Mouse (Mus musculus) liver, embryonic 12.5 days (tissue): Measurements from ENCODE around the gene Sgcg. TPM values are rescaled to one million over a fixed set of nuclear protein-coding genes. Genes with fewer than 3 reads are reported as not detected.

Experiments
- ATAC-seq: fragments of 200-750 bp; cut with Nextera tagmentation; 2 replicates; pipeline ENCODE4 v1.8.0; 2017; ENCODE audit warnings: moderate number of reproducible peaks, mild to moderate bottlenecking, moderate library complexity
- H3K27ac ChIP-seq: fragments of 300-500 bp; sonication (generic); 2 replicates; pipeline ENCODE4 v1.5.1; 2016; ENCODE audit warnings: mild to moderate bottlenecking
- H3K27me3 ChIP-seq: fragments of 300-500 bp; sonication (generic); replicated peaks from 2 replicates; pipeline ENCODE4 v1.6.1; 2016; ENCODE audit warnings: mild to moderate bottlenecking, moderate library complexity
- H3K36me3 ChIP-seq: fragments of 300-500 bp; sonication (generic); 2 replicates; pipeline ENCODE4 v1.6.1; 2016; ENCODE audit warnings: mild to moderate bottlenecking, moderate library complexity
- H3K4me1 ChIP-seq: fragments of 300-500 bp; sonication (generic); 2 replicates; pipeline ENCODE4 v1.6.1; 2016
- H3K4me2 ChIP-seq: fragments of 300-500 bp; sonication (generic); 2 replicates; pipeline ENCODE4 v1.6.1; 2016; ENCODE audit warnings: mild to moderate bottlenecking, moderate library complexity
- H3K4me3 ChIP-seq: fragments of 300-500 bp; sonication (generic); 2 replicates; pipeline ENCODE4 v1.5.1; 2016; ENCODE audit warnings: mild to moderate bottlenecking, moderate library complexity
- H3K9ac ChIP-seq: fragments of 300-500 bp; sonication (generic); 2 replicates; pipeline ENCODE4 v1.6.1; 2016; ENCODE audit warnings: mild to moderate bottlenecking, moderate library complexity
- H3K9me3 ChIP-seq: fragments of 300-500 bp; sonication (generic); replicated peaks from 2 replicates; pipeline ENCODE4 v1.6.1; 2016; ENCODE audit warnings: mild to moderate bottlenecking, moderate library complexity
- WGBS: fragments of 180-500 bp; shearing (Covaris S2); methylation state at CpG from one replicate; pipeline ENCODE4 v1.1.7; 2016; ENCODE audit not compliant: insufficient replicate concordance; 5-methylcytosine and 5-hydroxymethylcytosine counted together
- polyA plus RNA-seq: library from polyadenylated mRNA; unstranded; fragments of >200 nt; fragmentation: Nextera tagmentation; extraction: Ambion mirVana; gene quantifications from 2 replicates; pipeline ENCODE4 v1.2.1, GENCODE M21; 2016

The Sgcg gene
- polyA plus RNA-seq, 1 experiment from 2014 or later, result 0.12 TPM

DNA sequence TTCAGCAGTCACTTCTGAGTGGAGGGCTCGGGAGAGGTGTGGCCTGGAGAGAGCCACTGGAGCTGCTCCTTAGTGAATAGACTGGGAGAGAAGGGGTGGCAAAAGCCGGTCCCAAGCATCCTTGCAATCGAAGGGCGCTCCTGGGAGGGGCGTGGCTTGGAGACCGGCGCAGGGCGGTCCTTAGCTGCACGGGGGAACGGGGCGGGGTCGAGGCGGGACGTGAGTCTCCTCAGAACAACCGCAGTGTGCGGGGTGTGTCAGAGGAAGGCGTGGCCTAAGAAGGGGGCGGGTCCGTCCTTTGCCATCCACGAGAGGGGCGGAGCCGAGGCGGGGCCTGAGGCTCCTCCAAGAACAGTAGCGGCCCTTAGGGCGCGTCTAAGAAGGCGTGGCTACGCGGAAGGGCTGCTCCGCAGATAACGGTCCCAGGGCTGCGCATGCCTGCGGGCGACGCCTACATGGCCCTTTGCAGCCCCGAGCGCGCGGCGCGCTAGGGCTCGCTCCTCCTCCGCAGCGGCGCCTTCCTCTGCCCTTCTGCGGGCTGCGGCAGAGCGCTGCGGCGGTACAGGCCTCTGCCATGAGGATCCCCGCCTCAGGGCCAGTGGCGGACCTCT lies 85.6 kb downstream of the Sgcg start:
- peak overlapping the region; percentile 81 for H3K4me3 ChIP-seq

DNA sequence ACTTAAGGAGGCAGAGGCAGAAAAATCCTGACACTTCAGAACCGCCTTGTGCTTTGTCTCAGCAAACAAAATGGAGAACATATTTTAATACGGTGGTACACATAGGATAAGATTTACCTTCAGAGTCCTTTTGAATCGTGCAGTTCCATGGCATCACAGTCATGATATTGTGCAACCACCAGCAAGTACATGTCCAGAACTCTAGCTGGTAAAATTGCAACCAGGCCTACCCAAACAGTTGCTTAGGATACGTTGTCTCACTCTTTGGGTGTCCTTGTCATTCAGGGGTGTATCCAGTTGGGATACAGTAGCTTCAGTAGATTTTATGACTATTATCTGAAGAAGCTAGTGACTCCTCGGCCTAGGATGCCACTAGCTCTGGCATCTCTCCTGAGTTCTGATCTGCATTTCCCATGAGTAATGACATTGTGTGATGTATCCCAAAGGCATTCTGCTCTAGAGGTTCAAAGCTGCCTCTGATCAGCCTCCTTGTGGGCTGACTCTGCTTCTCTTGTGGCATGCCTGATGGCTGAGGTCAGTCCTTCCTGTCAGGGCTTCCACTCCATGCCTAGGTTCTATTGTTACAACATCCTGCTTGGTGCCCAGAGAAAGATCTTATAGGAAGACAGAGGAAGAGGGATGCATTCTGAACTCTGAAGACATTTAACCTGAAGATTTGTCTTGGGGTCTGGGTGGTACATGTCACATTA lies 86.9 kb downstream of the Sgcg start:
- H3K4me1 ChIP-seq, result peaks cover 27% of the 10 kb centered on the region
- H3K27ac ChIP-seq, result no peak overlapping the region
- no peak overlapping the region for H3K9ac ChIP-seq
- H3K4me3 ChIP-seq, result no peak overlapping the region
- H3K36me3 ChIP-seq, result peaks cover 7% of the 10 kb centered on the region; the same call in 1 of the 2 replicates
- ATAC-seq, result no peak
- H3K9me3 ChIP-seq, result no peaks in the 10 kb centered on the region
- WGBS, result 65% methylated on average over 5 of the region's 5 CpGs
- peaks cover 28% of the 10 kb centered on the region for H3K27me3 ChIP-seq
- no peak overlapping the region for H3K4me2 ChIP-seq

More for the DNA sequence above, 85.6 kb downstream of the Sgcg start:
- H3K4me1 ChIP-seq, result peaks cover 27% of the 10 kb centered on the region
- H3K27me3 ChIP-seq, result peaks cover 25% of the 10 kb centered on the region
- no peaks in the 10 kb centered on the region for H3K9me3 ChIP-seq
- peak overlapping the region; percentile 87 for H3K4me2 ChIP-seq
- WGBS, result under 1% methylated on average over 45 of the region's 52 CpGs
- peak overlapping the region; percentile 94 for H3K27ac ChIP-seq
- H3K9ac ChIP-seq, result peak overlapping the region; percentile 80
- peak; percentile 99 for ATAC-seq
- peaks cover 9% of the 10 kb centered on the region; the same call in 1 of the 2 replicates for H3K36me3 ChIP-seq

Other genes with a start within 250 kb of the Sgcg start
- gene Tnfrsf19, start 212.0 kb downstream of the Sgcg start, polyA plus RNA-seq, result 6.2 and 6.7 TPM in 2 replicates
- 2.4 and 3.0 TPM in 2 replicates for gene Sacs, start 120.0 kb downstream of the Sgcg start, polyA plus RNA-seq
- 1.1 TPM in 2 replicates for gene Arl11, start 51.3 kb upstream of the Sgcg start, polyA plus RNA-seq
- 3.9 and 4.3 TPM in 2 replicates for gene Ebpl, start 101.9 kb upstream of the Sgcg start, polyA plus RNA-seq
- gene Kpna3, start 181.4 kb upstream of the Sgcg start, polyA plus RNA-seq, result 44.0 and 44.8 TPM in 2 replicates